Mouse (Mus musculus): Measurements from ENCODE around the gene C1qtnf7. TPM values are rescaled to one million over a fixed set of nuclear protein-coding genes. Genes with fewer than 3 reads are reported as not detected.
A peak's percentile ranks its signal among the peaks of the same experiment; 100 is the strongest.

Gene C1qtnf7
- polyA plus RNA-seq, 1 experiment from 2014 or later: 47.8 TPM

GRCm38 (mm10) chr5:43585406-43586245 is 70.3 kb downstream of the C1qtnf7 start:
- no peak overlapping the region for H3K9ac ChIP-seq (ENCODE audit: low read length)
- WGBS: 36% methylated on average over 11 of the region's 11 CpGs
- H3K4me2 ChIP-seq (ENCODE audit: low read depth, low read length): no peak overlapping the region
- peak overlapping the region; percentile 75 for H3K27ac ChIP-seq (ENCODE audit: low read length)
- H3K4me3 ChIP-seq (ENCODE audit: low read length): no peak overlapping the region
- peaks cover 20% of the 10 kb centered on the region for H3K4me1 ChIP-seq (replicated peaks; ENCODE audit: control insufficient read depth, insufficient read depth, low read length)
- ATAC-seq (ENCODE audit: low read depth): peak; percentile 56
- no peaks in the 10 kb centered on the region for H3K36me3 ChIP-seq (ENCODE audit: control insufficient read depth, insufficient read depth, low read length)
- no peaks in the 10 kb centered on the region for H3K9me3 ChIP-seq (ENCODE audit: control insufficient read depth, low read length)
- no peaks in the 10 kb centered on the region for H3K27me3 ChIP-seq (ENCODE audit: control insufficient read depth, insufficient read depth, low read depth, low read length)

GRCm38 (mm10) chr5:43588791-43589439 is 73.6 kb downstream of the C1qtnf7 start:
- H3K27ac ChIP-seq (ENCODE audit: low read length): peak overlapping the region; percentile 79
- no peak overlapping the region for H3K9ac ChIP-seq (ENCODE audit: low read length)
- WGBS: 66% methylated on average over 5 of the region's 5 CpGs
- no peaks in the 10 kb centered on the region for H3K27me3 ChIP-seq (ENCODE audit: control insufficient read depth, insufficient read depth, low read depth, low read length)
- no peak overlapping the region for H3K4me2 ChIP-seq (ENCODE audit: low read depth, low read length)
- no peak overlapping the region for H3K4me3 ChIP-seq (ENCODE audit: low read length)
- peak; percentile 16 for ATAC-seq (ENCODE audit: low read depth)
- no peaks in the 10 kb centered on the region for H3K36me3 ChIP-seq (ENCODE audit: control insufficient read depth, insufficient read depth, low read length)
- no peaks in the 10 kb centered on the region for H3K9me3 ChIP-seq (ENCODE audit: control insufficient read depth, low read length)
- H3K4me1 ChIP-seq (replicated peaks; ENCODE audit: control insufficient read depth, insufficient read depth, low read length): peaks cover 20% of the 10 kb centered on the region

- 42% methylated on average over 2 of the region's 2 CpGs for WGBS
- Histone ChIP-seq H3K27ac (ENCODE audit: low read length) (peak overlapping the region; percentile 79), H3K9me3 (ENCODE audit: control insufficient read depth, low read length) (no peaks in the 10 kb centered on the region), H3K9ac (ENCODE audit: low read length) (no peak overlapping the region), H3K36me3 (ENCODE audit: control insufficient read depth, insufficient read depth, low read length) (no peaks in the 10 kb centered on the region), H3K4me3 (ENCODE audit: low read length) (no peak overlapping the region), H3K4me2 (ENCODE audit: low read depth, low read length) (no peak overlapping the region), H3K27me3 (ENCODE audit: control insufficient read depth, insufficient read depth, low read depth, low read length) (no peaks in the 10 kb centered on the region), H3K4me1 (replicated peaks; ENCODE audit: control insufficient read depth, insufficient read depth, low read length) (peaks cover 16% of the 10 kb centered on the region)
- ATAC-seq (ENCODE audit: low read depth): peak; percentile 37; the same call in 1 of the 2 replicates
These were observed 74.1 kb downstream of the C1qtnf7 start for GRCm38 (mm10) chr5:43589440-43589830.

- Histone ChIP-seq H3K9ac (ENCODE audit: low read length) (no peak overlapping the region), H3K27me3 (ENCODE audit: control insufficient read depth, insufficient read depth, low read depth, low read length) (no peaks in the 10 kb centered on the region), H3K4me3 (ENCODE audit: low read length) (no peak overlapping the region), H3K36me3 (ENCODE audit: control insufficient read depth, insufficient read depth, low read length) (no peaks in the 10 kb centered on the region), H3K9me3 (ENCODE audit: control insufficient read depth, low read length) (no peaks in the 10 kb centered on the region), H3K4me2 (ENCODE audit: low read depth, low read length) (no peak overlapping the region), H3K4me1 (replicated peaks; ENCODE audit: control insufficient read depth, insufficient read depth, low read length) (peaks cover 10% of the 10 kb centered on the region), H3K27ac (ENCODE audit: low read length) (0 out of 2 replicates have a peak overlapping the region, but pooled peaks have one; percentile 30)
- 57% methylated on average over 2 of the region's 2 CpGs for WGBS
- ATAC-seq (ENCODE audit: low read depth): 0 out of 2 replicates have a peak, but pooled peaks have one; percentile 12
These were observed 75.0 kb downstream of the C1qtnf7 start for GRCm38 (mm10) chr5:43590311-43590731.

- Histone ChIP-seq H3K4me2 (ENCODE audit: low read depth, low read length) (no peak overlapping the region), H3K27me3 (ENCODE audit: control insufficient read depth, insufficient read depth, low read depth, low read length) (no peaks in the 10 kb centered on the region), H3K36me3 (ENCODE audit: control insufficient read depth, insufficient read depth, low read length) (no peaks in the 10 kb centered on the region), H3K9me3 (ENCODE audit: control insufficient read depth, low read length) (no peaks in the 10 kb centered on the region), H3K4me3 (ENCODE audit: low read length) (no peak overlapping the region), H3K9ac (ENCODE audit: low read length) (no peak overlapping the region), H3K4me1 (replicated peaks; ENCODE audit: control insufficient read depth, insufficient read depth, low read length) (no peaks in the 10 kb centered on the region), H3K27ac (ENCODE audit: low read length) (no peak overlapping the region)
- WGBS: 72% methylated on average over 8 of the region's 8 CpGs
- no peak for ATAC-seq (ENCODE audit: low read depth)
These were observed 86.3 kb downstream of the C1qtnf7 start for GRCm38 (mm10) chr5:43601601-43602000.

GRCm38 (mm10) chr5:43602518-43602917 is 87.2 kb downstream of the C1qtnf7 start:
- 82% methylated on average over 3 of the region's 3 CpGs for WGBS
- no peaks in the 10 kb centered on the region for H3K27me3 ChIP-seq (ENCODE audit: control insufficient read depth, insufficient read depth, low read depth, low read length)
- no peak overlapping the region for H3K27ac ChIP-seq (ENCODE audit: low read length)
- no peak overlapping the region for H3K4me2 ChIP-seq (ENCODE audit: low read depth, low read length)
- no peak for ATAC-seq (ENCODE audit: low read depth)
- H3K4me1 ChIP-seq (replicated peaks; ENCODE audit: control insufficient read depth, insufficient read depth, low read length): no peaks in the 10 kb centered on the region
- no peaks in the 10 kb centered on the region for H3K36me3 ChIP-seq (ENCODE audit: control insufficient read depth, insufficient read depth, low read length)
- H3K4me3 ChIP-seq (ENCODE audit: low read length): no peak overlapping the region
- H3K9ac ChIP-seq (ENCODE audit: low read length): no peak overlapping the region
- H3K9me3 ChIP-seq (ENCODE audit: control insufficient read depth, low read length): no peaks in the 10 kb centered on the region

DNA sequence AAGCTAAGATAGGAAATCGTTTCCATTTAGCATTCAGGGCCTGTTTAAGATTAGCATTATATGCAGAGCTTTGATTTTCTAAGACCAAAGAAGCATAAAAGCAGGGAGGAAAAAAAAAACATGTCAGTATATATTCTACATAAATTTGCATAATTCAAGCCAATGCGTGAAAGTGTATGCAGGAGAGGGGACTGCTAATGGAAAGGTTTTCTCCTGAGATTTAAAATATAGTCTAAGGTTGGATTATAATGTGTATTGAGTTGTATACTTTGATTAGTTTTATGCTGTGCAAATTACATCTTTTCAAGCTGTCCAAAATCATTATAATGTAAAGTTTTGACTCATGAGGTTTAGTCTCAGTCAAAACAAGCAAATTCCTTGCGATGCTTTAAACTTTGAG is 88.2 kb downstream of the C1qtnf7 start:
- no peaks in the 10 kb centered on the region for H3K9me3 ChIP-seq (ENCODE audit: control insufficient read depth, low read length)
- WGBS: 90% methylated on average over 3 of the region's 3 CpGs
- no peak overlapping the region for H3K27ac ChIP-seq (ENCODE audit: low read length)
- H3K4me1 ChIP-seq (replicated peaks; ENCODE audit: control insufficient read depth, insufficient read depth, low read length): no peaks in the 10 kb centered on the region
- no peak overlapping the region for H3K4me3 ChIP-seq (ENCODE audit: low read length)
- H3K4me2 ChIP-seq (ENCODE audit: low read depth, low read length): no peak overlapping the region
- ATAC-seq (ENCODE audit: low read depth): no peak
- no peak overlapping the region for H3K9ac ChIP-seq (ENCODE audit: low read length)
- no peaks in the 10 kb centered on the region for H3K36me3 ChIP-seq (ENCODE audit: control insufficient read depth, insufficient read depth, low read length)
- H3K27me3 ChIP-seq (ENCODE audit: control insufficient read depth, insufficient read depth, low read depth, low read length): no peaks in the 10 kb centered on the region

DNA sequence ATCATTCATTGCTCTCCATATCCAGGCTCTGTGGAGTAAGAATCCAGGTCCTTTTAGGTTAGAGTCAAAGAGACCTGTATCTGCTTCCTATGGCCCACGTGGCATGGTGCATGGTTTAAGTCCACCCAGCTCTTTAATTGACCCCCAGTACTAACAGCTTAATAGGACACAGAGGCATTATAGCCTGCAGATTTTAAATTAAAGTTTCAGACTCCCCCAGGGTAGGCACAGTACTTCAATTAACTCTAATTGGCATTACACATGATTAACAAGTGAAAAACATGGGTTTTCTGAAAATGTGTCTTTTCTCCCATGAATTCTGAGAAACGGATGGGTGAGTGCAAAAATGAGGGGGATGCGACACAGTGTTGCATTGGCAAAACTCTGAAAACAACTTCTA is 92.7 kb downstream of the C1qtnf7 start:
- Histone ChIP-seq H3K4me3 (ENCODE audit: low read length) (no peak overlapping the region), H3K4me2 (ENCODE audit: low read depth, low read length) (no peak overlapping the region), H3K9me3 (ENCODE audit: control insufficient read depth, low read length) (no peaks in the 10 kb centered on the region), H3K27ac (ENCODE audit: low read length) (no peak overlapping the region), H3K4me1 (replicated peaks; ENCODE audit: control insufficient read depth, insufficient read depth, low read length) (peaks cover 4% of the 10 kb centered on the region), H3K9ac (ENCODE audit: low read length) (no peak overlapping the region), H3K36me3 (ENCODE audit: control insufficient read depth, insufficient read depth, low read length) (no peaks in the 10 kb centered on the region), H3K27me3 (ENCODE audit: control insufficient read depth, insufficient read depth, low read depth, low read length) (no peaks in the 10 kb centered on the region)
- 87% methylated on average over 3 of the region's 3 CpGs for WGBS
- no peak for ATAC-seq (ENCODE audit: low read depth)

DNA sequence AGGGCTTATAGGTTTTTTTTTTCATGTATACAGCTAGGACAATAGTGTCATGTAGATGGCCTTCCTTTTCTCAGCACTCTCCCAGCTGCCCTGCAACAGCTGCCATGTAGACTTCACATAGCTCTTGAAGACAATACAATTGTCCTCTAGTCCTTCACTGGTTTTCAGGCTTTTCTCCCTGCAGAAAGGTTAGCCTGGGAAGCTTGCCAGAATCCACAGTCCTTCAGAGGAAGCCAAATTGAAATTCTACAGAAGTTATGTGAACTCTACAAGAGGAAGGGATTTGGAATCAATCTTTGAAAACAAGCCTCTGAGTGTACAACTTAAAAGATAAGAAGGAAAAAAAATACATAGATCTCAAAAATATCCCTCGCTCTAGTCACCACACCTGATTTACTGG is 94.4 kb downstream of the C1qtnf7 start:
- Histone ChIP-seq H3K36me3 (ENCODE audit: control insufficient read depth, insufficient read depth, low read length) (no peaks in the 10 kb centered on the region), H3K27me3 (ENCODE audit: control insufficient read depth, insufficient read depth, low read depth, low read length) (no peaks in the 10 kb centered on the region), H3K4me2 (ENCODE audit: low read depth, low read length) (no peak overlapping the region), H3K27ac (ENCODE audit: low read length) (no peak overlapping the region), H3K4me1 (replicated peaks; ENCODE audit: control insufficient read depth, insufficient read depth, low read length) (peaks cover 4% of the 10 kb centered on the region), H3K9ac (ENCODE audit: low read length) (no peak overlapping the region), H3K9me3 (ENCODE audit: control insufficient read depth, low read length) (no peaks in the 10 kb centered on the region), H3K4me3 (ENCODE audit: low read length) (no peak overlapping the region)
- ATAC-seq (ENCODE audit: low read depth): no peak
- WGBS: 52% methylated on average over 1 of the region's 1 CpGs
